In genomic region chr11:53003361-53003760, GRCm38 (mm10) we compare ENCODE assay signal across 20 mouse cellular contexts.
"Had no signal": no experiment of that assay in that cellular context is flagged by ENCODE, and none has a peak within 500 bp of the region (broad histone marks: within the 10 kb centered on the region; RNA-seq: fewer than 3 reads in every experiment).

No protein-coding gene starts in this region.

- H3K27me3 ChIP-seq: liver, embryonic 13.5 days; megakaryocyte, embryonic 14.5 days; neural tube, embryonic 13.5 days; stomach, embryonic 15.5 days had no signal

- H3K4me1 ChIP-seq: limb, embryonic 13.5 days; liver, embryonic 13.5 days; megakaryocyte, embryonic 14.5 days; neural tube, embryonic 13.5 days; stomach, embryonic 15.5 days had no signal

- H3K27ac ChIP-seq: limb, embryonic 13.5 days; liver, embryonic 13.5 days; neural tube, embryonic 13.5 days; stomach, embryonic 15.5 days had no signal

- ATAC-seq: lung, postnatal 0 days; midbrain, embryonic 16.5 days had no signal

- H3K9me3 ChIP-seq: limb, embryonic 13.5 days; liver, embryonic 13.5 days; stomach, embryonic 15.5 days had no signal

- H3K4me2 ChIP-seq: limb, embryonic 13.5 days; liver, embryonic 13.5 days; midbrain, embryonic 11.5 days; neural tube, embryonic 13.5 days; stomach, embryonic 15.5 days had no signal

- H3K9ac ChIP-seq: limb, embryonic 13.5 days; liver, embryonic 13.5 days; neural tube, embryonic 13.5 days; stomach, embryonic 15.5 days had no signal

- H3K36me3 ChIP-seq: limb, embryonic 13.5 days; liver, embryonic 13.5 days; neural tube, embryonic 13.5 days; stomach, embryonic 15.5 days had no signal

- DNase-seq: kidney, adult 18-20 months; kidney, adult 9 months; kidney, postnatal 14 days; kidney, postnatal 4 days; left cerebral cortex, postnatal 4 days; liver, embryonic 13.5 days; lung, adult 2 months; lung, postnatal 36 days; retina, postnatal 1 day; right cerebral cortex, postnatal 25 days; spleen, adult 18-20 months; thymus, postnatal 25 days had no signal

- H3K4me3 ChIP-seq: limb, embryonic 13.5 days; liver, embryonic 13.5 days; megakaryocyte, embryonic 14.5 days; myocyte; neural tube, embryonic 13.5 days; stomach, embryonic 15.5 days had no signal
